Mouse (Mus musculus) layer of hippocampus, adult 9-11 months (tissue): ENCODE measurements at regions not wholly inside any gene's neighbourhood (a gene's known extent, or its start where the extent isn't known, plus 50 kb on each side); places are given as distances from the start of the nearest gene placed in this dataset.

Source experiments
- DNase-seq: peaks from one replicate; pipeline ENCODE4 v3.0.0; 2022

DNA sequence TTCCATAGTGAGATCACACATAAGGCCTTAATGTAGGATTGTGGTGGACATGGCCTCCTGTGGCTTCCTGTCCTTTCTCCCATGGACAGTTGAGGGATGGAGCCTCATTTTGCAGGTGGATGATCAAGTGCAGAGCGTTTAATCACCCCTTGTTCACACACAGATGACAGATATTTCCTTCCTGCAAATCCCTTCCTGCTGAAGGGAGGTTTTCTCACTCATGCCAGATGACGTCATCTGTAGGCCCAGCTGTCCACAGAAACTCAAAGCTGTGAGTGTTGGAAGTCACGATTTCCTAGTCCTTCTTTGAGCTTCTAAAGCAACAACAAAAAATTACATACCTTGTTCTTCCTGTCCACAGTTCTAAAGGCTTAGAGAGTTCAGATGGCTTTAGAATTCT lies 1935.3 kb upstream of the Lrrc6 start:
- peak; percentile 49 for DNase-seq

DNA sequence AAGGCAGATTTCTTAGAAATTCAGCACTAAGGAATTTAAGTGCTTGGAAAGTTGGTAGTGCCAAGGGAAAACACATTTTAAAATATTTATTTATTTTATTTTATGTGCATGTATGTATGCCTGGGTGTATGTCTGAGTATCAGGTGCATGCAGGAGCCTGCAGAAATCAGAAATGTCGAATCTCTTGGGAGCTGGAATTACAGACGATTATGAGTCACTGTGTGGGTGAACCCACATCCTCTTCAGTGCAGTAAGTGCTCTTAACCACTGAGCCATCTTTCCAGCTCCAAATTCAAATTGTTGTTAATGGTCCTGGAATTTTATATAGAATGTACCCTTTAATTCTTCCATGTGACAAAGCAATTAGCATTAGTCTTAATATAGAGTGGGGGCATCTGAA lies 1930.5 kb upstream of the Lrrc6 start:
- no peak for DNase-seq

DNA sequence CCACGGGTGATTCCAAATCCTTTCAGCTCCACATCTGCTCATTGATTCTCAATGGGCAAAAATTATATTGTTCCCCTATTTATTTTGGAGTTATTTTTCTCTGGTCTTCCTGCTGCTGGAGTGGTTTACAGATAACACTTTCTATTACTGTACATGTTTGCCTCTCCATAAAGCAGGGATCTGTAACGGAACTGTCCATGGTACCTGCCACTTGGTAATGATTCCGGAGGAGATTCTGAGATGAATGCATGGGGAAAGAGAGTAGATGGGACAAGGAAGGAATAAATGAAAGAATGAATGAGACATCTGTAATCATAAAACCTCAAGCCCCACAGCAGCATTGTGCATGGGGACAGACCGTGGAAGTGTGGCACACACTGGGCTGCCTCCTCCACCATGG lies 1929.8 kb upstream of the Lrrc6 start:
- no peak for DNase-seq

DNA sequence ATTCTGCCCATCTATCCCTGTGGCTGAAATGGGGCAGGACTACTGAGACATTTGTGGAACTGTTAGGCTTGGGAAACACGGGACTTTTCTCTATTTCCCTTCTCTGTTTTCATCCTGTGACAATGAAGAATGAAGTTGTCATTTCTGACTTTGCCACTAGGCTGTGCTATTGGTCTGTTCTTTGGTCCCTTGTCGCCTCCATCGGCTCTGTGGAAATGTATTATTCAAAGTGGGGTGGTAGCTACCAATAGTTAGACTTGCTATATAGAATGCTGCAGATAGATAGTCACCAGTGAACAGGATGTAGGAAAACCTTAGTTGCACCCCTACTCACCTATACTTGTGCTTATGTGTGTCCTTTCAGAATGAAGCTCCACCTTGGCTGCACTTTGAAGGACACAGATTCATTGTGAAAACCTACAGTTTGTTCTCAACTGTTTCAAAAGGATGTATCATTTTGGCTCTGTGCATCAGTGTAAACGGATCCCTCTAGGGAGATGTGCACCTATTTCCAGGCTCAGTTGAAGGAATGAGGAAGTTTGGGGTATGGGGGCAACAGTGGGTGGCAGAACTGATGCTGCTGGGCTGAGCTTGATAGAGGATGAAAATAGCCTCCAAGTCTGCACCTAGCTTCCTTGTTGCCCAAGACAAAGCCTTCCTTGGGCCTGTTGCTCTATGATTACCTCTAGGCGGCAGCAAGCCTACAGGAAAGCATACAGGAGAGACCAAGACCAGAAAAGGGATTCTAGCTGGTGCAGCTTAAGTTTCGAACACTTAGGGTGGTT lies 1927.9 kb upstream of the Lrrc6 start:
- DNase-seq: peak; percentile 69

DNA sequence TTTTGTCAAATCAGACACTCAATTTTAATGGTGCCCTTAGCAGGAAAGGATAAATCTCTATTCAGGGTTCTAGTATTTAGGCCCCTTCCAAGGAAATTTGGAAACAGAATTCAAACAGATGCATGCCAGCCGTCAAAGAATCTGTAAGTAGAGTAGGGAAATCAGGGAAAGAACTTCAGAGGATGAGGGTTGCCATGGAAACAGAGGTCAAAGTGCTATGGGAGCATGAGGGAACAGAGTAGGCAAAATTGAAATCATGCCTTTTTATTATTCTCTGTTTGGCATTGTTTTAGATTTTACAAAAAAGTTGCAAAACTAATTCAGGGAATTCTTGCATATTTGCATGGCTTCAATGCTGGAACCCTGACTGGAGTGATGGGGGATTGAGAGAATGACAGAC lies 1916.4 kb upstream of the Lrrc6 start:
- DNase-seq: no peak

DNA sequence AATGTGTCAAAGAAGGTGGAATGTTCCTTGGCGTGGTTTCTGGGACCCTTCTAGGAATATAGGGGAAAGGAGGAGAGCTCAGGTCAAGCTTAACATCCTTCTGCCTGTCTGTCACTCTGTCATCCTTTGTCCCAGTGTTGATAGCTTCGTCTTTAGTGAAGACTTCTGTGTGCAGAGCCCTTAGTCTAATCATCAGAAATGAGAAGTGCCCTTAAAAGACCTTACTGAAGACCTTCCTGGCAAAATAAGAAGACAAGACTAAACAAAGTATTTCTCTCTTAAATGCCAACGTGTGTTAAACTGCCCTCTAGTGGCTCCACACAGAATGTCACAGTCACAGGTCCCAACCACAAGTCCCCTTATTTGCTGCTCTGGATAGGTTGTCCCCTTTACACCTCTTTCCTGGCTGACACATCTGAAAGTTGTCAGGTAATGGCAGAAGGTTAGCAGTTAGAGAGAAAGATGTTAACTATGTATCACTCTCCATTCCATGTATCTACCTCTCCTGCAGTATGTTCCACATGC lies 1914.8 kb upstream of the Lrrc6 start:
- DNase-seq: peak; percentile 19

DNA sequence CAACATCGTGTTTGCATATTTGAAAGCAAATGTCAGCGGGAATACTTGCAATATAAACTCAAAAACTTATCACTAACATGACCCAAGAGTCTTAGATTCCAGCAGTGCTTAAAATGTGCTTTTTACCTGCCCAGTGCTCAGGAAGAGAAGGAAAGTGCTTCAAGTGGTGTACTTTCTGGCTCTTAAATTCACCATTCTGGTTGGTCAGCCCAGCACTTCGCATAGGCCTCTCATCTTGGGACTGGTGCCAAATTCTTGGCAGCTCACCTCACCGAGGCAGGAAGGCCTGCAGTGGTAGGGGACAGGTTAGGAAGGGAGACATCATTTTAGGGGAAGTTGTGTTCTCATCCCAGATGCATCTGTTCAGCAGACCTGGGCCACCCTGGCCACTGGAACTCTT lies 1913.3 kb upstream of the Lrrc6 start:
- no peak for DNase-seq

DNA sequence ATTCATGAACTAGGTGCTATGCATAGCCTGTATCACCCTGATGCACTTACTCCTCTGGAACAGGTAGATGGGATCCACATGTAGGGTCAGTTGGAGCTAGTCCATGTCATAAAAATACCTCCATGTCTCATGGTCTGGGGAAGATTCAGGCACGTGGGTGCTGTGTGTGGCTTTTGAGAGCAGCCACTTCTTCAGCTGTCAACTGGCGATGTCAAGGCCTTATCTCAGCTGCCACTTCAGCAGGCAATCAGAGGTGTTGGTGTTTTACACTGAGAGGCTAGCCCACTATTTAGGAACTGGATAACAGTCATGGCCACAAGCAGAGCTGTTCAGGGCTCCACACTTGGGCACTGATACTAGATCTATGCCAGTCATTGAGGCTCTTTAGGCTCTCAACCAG lies 1912.0 kb upstream of the Lrrc6 start:
- DNase-seq: no peak

DNA sequence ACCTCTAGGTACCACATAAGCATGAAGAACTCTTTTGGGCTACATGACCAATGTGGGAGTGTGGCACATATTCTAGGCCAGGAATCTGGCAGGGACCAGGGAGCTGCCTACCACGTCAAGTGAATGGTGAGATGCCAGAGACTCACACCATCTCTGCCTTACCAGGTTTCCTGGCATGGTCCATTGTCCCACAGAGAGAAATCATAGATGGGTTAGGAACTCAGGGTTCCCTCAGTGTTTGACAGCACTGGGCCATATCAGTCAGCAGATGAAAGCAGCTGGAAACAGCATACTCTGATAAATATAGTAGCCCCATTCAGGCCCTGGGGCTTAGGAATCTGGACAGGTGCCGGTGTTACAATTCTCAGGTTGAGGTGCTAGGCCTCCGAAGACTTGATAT lies 1911.4 kb upstream of the Lrrc6 start:
- no peak for DNase-seq

DNA sequence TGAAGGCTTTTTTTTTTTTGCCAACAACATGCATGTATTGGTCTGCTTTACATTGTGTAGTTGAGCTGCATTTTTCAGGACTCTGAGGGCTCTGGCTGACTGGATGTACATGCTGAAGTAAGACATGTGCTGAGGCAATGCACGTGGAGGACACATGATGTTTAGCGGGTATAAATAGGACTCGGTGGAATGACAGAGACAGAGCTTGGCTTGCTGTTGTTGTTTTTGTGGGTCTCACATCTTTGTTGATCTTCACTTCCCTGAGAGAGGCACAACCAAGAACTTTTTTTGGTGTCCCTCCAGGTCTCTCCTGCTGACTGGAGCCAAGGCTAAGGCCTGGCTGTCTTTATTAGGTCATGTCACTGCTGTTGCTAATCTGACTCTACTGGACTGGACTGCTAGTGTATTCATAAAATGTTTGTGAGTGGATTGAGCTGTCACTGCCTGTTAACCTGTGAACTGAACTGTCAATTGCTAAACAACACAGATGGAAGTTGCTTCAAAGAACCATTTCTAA lies 1902.9 kb upstream of the Lrrc6 start:
- no peak for DNase-seq

DNA sequence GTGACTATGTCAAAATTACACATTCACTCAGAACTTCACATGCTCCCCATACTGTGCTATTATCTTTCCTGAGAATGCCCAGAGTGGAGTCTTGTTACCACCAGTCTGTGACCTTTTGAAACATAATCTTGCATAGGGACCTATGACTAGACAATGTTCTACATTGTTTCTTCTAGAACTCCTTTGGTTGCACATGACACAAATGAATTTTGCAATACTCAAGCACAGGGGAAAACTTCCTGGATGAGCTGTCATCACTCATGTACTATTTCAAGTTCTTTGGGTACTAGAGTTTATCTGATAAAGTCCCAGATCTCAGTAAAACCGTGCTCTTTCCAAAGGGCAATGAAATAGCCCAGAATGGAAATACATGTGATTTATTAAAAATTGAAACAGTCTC lies 1901.0 kb upstream of the Lrrc6 start:
- DNase-seq: no peak

DNA sequence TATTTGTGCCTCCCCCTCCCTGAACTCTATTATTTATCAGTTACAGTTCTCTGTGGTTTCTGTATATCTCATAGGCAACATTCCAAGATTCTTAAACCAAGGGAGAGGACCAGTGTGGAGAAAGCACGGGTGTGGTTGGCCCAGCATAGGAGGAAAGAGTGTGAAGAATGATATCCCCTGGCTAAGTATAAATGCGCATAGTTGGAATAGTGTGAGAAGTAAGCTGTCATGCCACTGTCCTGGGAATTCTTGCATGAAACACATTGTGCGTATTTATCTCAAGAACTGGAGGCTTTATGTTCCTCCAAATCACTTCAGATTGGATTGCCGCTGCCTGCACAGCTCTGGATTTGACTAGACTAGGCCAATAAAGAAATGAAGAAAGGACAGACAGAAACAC lies 1900.3 kb upstream of the Lrrc6 start:
- no peak for DNase-seq

DNA sequence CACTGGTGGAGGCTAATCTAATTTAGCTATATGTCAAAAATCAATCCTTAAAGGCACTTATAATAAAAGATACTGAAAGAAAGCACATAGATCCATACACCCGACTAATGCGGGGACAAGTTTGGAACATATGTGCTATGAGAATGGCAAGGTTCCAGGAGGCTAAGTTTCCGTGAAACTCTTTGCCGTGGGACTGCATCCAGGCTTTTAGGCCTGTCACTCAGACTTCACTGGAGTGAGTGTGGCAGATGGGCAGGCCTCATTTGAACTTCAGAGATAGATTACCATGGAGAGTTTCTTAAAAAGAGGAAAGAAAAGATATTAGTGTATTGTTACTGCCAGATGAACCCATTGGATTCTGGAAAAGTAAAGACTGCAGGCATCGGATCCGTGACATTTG lies 1895.9 kb upstream of the Lrrc6 start:
- no peak for DNase-seq

DNA sequence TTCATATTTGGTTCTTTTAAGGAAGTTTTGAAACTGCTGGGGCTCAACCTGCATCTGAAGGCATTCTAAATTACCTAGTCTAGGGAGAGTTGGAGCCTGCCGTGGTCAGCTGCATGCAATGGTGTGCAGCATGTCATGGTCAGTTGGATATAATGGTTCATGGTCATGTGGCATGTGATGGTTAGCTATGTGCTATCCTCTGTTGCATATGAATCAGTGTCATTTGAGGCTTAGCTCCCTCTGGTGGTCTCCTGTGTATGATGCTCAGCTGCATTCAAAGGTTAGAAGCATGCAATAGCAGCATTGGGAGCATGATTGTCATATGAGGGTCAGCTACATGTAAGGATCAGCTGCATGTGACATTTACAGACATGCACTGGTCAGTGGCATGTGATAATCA lies 1894.0 kb upstream of the Lrrc6 start:
- peak; percentile 14 for DNase-seq

DNA sequence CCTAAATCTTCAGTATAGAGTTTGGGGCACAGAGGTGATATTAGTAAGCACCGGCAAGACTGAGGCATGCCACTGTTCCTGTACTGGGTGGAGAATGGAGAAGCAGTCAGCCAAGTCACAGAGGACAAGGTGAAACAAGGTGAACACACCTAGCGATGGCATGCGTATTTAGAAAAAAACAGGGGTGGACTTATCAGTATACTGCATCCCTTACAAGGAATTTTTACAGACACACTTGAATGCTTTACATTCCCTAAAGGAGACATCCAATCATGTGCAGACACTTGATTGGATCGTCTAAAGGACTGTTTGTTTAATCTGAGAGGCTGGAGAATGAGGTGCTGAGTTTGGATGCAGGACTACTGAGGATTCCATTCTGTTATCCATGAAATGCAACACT lies 1893.4 kb upstream of the Lrrc6 start:
- DNase-seq: no peak

DNA sequence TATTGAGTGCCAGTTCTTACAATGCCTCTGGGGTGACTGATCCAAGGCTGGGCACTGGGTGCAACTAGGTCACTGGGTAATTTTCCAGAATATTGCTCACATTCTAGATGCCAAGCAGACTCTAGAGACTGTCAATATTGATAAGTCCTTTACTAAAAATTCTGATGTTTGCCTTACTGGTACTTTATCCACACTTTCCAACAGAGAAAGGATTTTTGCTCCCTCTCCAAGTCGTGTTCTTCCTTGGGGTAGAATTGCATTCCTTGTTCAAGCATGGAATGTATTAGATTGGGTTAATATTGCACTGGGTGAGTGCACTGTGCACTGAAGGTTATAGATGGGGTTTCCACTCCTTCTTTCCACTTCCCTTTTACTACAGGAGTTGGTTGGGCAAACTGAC lies 1891.0 kb upstream of the Lrrc6 start:
- no peak for DNase-seq

DNA sequence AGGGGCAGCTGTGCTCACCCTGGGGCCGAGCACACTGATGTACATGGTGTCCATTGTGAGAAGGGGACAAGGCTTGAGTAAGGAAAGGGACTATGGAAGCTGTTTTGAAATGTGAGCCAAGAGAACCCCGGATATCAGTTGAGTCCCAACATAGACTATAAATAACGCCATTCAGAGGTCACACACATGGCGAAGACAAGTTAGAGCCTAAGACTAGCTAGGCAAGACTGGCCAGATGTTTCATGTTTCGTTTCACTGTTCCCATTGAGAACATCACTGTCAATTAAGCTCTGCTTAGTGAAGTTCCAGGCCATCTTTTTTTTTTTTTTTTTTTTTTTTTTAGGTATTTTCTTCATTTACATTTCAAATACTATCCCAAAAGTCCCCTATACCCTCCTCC lies 1889.1 kb upstream of the Lrrc6 start:
- no peak for DNase-seq

DNA sequence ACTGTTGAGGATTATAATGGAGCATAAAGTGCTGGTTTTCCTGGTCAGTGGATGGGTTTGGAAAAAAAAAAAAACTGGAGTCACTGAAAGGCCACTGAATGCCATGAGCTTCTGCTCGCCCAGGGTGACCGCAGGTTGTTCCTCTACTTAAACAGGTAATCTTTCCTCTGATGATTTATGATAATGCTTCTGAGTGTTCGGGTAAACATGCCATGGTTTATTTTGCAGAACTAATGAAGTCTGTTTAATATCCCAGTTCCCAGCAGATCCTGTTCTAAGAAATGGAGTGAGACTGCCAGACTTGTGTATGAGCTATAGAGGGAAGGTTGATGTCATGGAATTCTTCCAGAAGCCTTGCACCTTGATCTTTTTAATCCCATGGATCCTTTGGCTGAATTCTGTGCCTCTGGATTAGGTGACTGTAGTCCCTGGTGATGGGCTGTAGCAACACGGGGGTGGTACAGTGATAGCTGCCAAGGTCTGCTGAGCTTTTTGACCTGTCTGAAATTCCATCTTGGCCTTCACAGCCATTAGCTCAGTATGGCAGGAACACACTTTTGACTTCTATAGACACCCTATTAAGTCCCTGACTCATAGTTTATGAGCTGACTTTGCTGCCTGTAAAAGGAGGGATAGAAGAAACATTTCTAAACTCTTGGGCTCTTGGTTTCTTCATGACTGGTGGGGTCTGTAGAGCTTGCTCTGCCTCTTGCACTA lies 1886.8 kb upstream of the Lrrc6 start:
- no peak for DNase-seq

DNA sequence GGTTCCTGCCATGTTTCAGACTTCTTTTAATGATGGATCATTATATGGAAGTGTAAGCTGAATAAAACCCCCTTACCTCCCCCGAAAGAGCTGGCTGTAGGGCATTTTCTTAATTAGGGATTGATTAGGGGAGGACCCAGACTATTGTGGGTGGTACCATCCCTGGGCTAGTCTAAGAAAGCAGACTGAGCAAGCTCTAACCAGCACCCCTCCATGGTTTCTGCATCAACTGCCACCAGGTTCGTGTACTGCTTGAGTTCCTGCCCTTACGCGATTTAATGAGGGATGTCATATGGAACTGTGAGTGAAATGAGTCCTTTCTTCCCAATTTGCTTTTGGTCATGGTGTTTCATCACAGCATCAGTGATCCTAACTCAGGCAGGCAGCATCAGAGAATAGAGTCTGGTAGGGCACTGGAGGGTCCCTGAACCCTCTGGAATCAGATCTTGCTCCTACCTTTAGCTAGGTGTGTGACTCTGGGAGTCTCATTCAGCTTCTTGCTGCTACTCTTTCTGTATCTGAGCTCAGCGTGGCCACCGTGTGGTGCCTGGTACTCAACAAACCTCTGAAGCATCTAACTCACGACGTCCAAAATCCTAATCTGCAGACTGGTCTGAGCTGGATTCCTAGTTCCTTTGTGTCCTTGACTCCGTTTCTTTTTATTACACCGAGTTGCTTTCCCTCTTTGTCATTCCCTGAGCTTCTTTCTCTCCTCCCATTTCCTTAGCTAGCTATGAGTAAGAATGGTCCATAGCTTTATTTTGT lies 1884.0 kb upstream of the Lrrc6 start:
- DNase-seq: no peak

DNA sequence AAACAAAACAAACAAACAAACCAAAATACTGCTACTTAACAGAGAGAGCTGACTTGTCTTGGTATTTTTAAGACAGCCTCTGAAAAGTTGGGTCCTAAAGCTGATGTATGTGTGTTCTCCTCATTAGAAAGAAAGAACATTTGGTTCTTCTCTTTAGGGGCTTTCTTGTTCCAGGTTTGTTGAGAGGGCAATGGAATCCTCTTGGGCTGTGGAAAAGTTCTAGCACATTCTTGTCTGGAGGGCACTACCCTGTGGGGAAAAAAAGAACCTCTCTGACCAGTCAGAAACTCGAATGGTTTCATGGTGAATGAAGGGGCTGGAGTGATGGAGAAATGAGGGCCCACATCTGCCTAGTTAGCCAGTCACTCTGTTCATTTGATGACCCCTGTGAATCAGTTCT lies 1874.5 kb upstream of the Lrrc6 start:
- no peak for DNase-seq

DNA sequence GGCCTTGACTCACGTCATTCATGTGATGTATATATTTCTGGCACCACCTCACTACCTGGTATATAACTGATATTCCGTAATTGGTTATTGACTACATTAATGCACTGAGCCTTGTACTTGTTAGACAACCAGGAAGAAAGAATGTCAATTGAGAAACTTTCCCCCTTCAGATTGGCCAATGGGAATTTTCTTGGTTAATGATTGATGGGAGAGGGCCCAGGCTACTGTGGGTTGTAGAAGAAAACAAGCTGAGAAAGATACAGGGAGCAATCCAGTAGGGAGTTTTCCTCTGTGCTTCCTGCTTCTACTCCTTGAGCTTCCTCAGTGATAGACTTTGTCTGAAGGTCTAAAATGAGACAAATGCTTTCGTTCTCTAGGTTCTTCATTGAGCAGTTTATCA lies 1866.1 kb upstream of the Lrrc6 start:
- no peak for DNase-seq

DNA sequence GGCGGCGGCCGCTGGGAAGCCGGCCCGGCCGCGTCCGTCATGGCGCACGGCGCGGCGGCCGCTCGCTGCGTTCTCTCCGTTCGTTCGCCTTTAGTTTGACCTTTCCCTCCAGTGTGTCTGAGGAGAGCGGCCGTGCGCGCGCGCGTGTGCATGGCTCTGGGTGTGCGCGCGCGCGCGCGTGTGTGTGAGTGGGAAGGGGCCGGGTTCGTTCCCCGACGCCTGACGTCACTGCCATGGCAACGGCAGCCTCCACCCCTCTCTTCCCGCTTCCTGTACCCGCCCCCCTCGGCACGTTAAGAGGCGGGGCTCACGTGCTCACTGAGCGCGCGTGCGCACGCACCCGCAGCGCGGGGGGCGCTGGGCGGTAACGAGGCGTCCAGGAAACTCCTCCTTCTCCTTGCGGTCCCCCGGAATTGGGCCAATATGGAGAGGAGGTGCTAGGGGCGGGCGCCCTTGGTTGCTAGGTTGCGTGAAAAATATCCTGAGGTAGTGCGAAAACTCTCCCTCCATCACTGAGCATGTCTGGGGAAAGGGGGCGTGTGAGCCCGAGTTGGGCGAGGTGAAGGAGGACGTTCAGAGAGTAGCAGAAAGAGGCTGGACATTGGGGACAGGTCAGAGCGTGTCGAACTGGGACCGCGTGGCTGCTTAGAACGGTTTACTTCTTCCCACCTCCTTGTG lies 1862.5 kb upstream of the Lrrc6 start:
- peak; percentile 99 for DNase-seq
